Mouse (Mus musculus) embryonic stem cell, embryonic (primary cell): ENCODE data around the gene Tmigd3.

Source experiments
- CTCF ChIA-PET, 4 experiments: fragments of 300-600 bp in 2 of 4; fragments of 350-600 bp in 2 of 4; sonication (Branson Sonifier 250); formaldehyde crosslinking; loops; one replicate each; lab custom pipeline; 2022; ENCODE audit warnings: inconsistent platforms in 2 of 4; lab: Charles Lee
- POLR2A ChIA-PET, 4 experiments: fragments of 300-600 bp in 2 of 4; fragments of 350-600 bp in 2 of 4; sonication (Branson Sonifier 250); formaldehyde crosslinking; loops; one replicate each; lab custom pipeline; 2022; ENCODE audit warnings: antibody characterized with exemption in 4 of 4, inconsistent platforms in 1 of 4; lab: Charles Lee

Gene Tmigd3

DNA sequence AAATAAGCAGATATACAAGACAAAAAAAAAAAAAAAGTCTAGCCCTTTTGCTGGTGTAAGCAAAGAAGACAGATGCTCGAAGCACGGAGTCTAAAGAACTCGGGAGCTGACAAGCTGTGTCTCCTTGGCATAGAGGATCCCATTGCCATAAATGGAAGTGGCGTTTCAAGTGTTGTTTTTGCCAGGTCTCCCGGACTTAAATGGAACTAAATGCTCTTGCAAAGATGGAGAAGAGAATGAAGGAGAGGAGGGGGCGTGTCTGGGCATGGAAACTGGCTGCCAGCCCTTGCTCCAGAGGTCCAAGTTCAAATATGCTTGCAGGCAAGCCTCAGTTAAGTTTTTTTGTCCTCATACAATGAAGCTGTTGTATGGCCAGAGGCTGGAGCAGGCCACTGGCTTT is 1.3 kb downstream of the Tmigd3 start:
- CTCF ChIA-PET, result interaction anchor here in 2 of 4 experiments (0.7 to 1.1 kb wide), 2 partner anchors 104 to 146 kb away, joined by 3 to 4 read pairs; no protein-coding TSS in a partner anchor

DNA sequence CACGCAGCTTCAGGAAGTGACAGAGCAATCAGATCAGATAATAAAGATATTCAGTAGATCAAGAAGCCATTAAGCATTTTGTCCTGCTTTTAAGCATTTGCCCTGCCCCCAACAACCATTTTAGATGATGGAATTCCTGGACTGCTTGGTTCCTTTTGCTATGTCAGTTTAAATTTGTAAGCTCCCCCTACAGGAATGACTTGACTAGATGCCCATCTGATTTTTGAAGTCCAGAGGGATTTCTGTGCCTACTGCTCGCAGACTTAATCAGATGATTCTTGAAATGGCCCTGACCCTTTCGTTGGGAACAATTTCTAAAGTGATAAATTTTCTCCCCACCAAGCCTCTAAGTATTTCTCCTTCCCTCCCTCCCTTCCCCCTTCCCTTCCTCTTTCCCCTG is 1.9 kb downstream of the Tmigd3 start:
- POLR2A ChIA-PET, result interaction anchor here in 1 of 4 experiments (0.6 to 1.0 kb wide), 2 partner anchors 9 to 345 kb away, joined by 3 read pairs; no protein-coding TSS in a partner anchor
- CTCF ChIA-PET, result interaction anchor here in 2 of 4 experiments (0.7 to 1.1 kb wide), 2 partner anchors 104 to 147 kb away, joined by 3 to 4 read pairs; no protein-coding TSS in a partner anchor

More for the DNA sequence above, 1.3 kb downstream of the Tmigd3 start:
- POLR2A ChIA-PET, result interaction anchor here in 1 of 4 experiments (0.6 to 1.0 kb wide), 2 partner anchors 9 to 344 kb away, joined by 3 read pairs; no protein-coding TSS in a partner anchor

DNA sequence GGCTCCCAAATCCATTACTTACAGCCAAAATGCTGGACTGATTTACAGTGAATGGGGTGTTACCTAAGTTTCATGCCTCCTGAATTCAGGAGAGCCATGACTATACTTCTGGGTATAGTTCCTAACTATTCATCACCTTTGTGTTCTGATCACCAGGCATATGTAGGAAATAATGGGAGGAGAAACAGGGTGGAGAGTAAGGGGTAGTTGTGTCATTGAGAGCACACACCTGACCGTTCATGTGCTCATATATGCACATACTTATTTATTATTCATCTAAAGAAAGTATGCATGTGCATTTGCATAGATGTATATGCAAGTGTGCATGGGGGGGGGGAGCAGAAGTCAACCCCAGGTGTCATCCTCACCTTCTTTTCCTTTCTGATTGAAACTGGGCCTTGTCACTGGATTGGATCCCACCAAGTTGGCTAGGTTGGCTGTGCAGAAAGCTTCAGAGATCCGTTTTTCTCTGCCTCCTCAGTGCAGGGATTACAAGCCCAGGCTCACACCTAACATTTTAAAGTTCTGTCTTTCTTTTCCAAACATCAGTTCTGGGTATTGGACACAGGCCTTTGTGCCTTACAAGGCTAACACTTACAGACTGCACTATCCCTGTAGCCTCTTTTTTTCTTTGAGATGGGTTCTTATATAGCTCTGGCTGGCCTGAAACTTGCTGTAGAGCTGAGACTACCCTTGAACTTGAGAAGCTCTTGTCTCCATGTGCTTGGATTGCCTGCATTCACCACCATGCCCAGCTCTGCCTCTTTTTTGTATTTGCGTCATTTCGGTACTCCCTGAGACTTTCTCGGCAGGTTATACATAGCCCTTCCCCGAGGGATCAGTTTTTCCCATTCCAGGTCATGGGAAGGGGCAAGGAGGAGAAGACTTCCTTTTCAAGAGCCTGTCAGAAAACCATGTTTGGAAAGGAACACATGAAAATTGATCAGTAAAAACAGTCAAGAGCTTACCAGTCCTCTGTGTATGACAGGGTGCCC is 3.0 kb downstream of the Tmigd3 start:
- CTCF ChIA-PET, result no interaction called here
- POLR2A ChIA-PET, result no interaction called here

DNA sequence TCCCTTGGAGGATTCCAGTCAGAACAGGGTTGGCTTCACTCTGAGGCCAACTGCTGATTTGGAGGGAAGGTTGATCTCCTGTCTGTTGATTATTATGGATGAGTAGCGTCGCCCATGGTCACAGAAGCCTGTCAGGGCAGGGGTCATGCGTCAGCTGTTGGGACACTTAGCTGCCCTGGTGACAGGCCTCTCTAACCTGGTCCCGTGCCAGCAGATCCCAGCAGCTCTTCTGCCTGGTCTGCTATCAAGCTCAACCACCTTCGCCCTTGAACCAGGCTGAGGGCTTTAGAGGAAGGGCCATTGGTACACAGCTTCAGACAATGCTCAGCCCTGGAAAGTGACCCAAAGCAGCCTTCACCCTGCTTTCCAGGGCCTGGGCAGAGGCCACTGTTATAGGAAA is 5.3 kb downstream of the Tmigd3 start:
- POLR2A ChIA-PET, result no interaction called here
- CTCF ChIA-PET, result no interaction called here

DNA sequence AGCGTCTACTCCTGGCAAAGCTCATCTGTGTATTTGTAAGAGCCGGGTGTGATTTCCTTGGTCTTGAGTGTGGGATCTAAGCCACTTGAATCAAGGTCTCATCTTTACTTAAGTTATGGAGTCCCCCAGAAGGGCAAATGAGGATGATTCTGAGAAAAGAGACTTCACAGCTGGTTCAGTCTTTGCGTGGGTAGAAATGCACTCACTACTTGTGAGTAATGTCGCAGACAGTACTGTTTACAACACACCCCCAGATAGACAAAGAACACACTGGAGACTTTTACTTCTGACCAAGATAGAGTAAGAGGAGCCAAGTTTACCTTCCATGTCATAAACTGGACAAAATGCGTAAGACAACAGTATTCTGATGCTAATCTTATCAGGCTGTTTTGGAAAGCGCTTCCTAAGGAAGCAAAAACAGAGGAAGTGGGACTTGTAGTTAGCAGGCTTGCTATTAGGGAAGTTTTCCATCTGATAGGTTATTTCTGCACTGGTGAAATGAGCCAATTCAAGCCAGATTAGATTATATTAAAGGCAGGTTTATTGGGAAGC is 6.6 kb downstream of the Tmigd3 start:
- CTCF ChIA-PET, result no interaction called here
- POLR2A ChIA-PET, result interaction anchor here in 1 of 4 experiments (0.6 kb wide), 1 partner anchor 421 kb away, joined by 3 read pairs; no protein-coding TSS in a partner anchor

DNA sequence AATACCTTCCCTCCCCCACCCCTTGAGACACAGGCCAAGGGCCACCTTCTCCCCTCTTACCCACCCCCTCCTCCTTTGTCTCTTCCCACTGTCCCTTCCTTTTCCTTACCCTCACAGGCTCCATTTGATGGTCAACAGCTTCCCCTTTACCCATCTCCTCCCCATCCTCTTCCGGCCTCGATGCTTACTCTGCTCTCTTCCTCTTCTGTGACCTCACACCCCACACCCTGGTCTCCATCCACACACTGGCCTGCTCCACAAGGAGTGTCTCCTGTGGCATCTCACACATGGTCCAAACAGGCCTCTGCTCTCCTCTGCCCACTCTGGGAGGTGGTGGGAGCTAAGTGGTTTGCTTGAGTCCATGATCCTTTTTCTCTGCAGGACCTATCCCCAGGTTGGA is 7.2 kb downstream of the Tmigd3 start:
- ChIA-PET CTCF (no interaction called here), POLR2A (interaction anchor here in 1 of 4 experiments (0.6 kb wide), 1 partner anchor 422 kb away, joined by 3 read pairs; no protein-coding TSS in a partner anchor)

DNA sequence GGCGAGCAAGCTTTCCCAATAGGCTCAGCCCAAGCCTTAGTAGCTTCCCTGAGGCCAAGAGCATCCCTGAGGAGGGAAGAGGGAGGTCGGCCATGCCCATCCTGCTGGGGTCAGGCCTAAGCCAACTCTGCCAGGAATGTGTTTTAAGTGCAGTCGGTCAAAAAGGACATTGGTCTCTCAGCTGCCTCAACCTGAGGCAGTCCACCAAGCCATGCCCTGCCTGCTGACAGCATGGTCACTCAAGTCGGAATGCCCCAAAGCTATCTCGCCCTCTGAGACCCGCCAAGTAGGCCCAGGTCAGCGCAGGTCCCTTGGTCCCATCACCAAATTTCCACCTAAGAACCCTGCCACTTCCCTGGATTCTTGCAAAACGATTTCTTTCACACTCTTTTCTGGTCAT is 8.0 kb downstream of the Tmigd3 start:
- ChIA-PET POLR2A (no interaction called here), CTCF (no interaction called here)

DNA sequence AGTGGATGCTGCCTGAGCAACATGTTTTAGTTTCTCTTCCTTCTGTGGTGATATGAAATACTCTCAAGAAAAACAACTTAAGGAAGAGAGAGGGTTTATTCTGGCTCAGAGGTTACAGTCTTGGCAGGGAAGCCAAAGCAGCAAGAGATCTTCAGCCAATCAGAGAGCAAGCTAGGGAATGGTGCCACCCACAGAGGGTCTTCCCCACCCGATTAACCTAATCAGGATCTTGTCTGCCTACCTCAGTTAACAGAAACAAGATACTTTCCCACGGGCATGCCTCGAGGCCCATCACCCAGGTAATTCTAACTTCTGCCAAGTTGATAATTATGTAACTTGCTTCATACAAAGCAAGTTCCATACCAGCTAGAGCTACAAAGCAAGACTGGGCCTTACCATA is 9.7 kb downstream of the Tmigd3 start:
- ChIA-PET CTCF (no interaction called here), POLR2A (no interaction called here)

DNA sequence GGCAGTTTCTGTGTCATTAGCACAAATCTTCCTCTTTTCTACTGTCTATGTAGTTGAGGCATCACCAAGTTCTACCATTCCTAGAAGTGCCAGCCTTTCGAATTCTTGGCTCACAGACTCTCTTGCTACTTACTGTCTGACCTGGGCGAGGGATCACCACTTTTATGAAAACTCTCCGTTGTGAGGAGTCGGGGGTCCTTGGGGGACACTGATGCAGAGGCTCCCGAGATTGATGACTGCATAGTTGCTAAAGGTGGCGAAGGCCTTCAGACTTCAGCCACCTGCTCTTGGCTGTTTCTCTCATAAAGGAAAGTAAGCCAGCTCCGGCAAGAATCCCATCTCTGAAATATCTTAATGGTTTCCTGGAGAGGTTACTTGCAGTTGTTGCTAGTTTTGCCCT is 11.4 kb downstream of the Tmigd3 start:
- CTCF ChIA-PET, result no interaction called here
- POLR2A ChIA-PET, result interaction anchor here in 1 of 4 experiments (1.3 kb wide), 1 partner anchor 195 kb away, joined by 3 read pairs; no protein-coding TSS in a partner anchor

DNA sequence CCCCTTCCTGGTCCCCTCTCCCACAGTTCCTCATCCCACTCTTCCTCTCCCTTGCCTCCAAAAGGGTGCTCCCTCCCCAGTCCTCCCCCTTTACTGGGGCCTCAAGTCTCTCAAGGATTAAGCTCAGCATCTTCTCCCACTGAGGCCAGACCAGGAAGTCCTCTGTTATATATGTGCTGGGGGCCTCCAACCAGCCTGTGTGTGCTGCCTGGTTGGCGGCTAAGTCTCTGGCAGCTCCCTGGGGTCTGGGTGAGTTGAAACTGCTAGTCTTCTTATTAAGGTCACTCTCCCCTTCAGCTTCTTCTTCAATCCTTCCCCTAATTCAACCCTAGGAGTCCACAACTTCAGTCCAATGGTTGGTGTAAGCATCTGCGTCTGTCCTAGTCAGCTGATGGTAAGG is 12.4 kb downstream of the Tmigd3 start:
- ChIA-PET POLR2A (interaction anchor here in 2 of 4 experiments (0.6 to 1.3 kb wide), 3 partner anchors 17 to 483 kb away, joined by 3 to 6 read pairs (median 3); no protein-coding TSS in a partner anchor), CTCF (interaction anchor here in 1 of 4 experiments (0.6 to 0.9 kb wide), 2 partner anchors 17 to 75 kb away, joined by 3 to 5 read pairs; no protein-coding TSS in a partner anchor)

DNA sequence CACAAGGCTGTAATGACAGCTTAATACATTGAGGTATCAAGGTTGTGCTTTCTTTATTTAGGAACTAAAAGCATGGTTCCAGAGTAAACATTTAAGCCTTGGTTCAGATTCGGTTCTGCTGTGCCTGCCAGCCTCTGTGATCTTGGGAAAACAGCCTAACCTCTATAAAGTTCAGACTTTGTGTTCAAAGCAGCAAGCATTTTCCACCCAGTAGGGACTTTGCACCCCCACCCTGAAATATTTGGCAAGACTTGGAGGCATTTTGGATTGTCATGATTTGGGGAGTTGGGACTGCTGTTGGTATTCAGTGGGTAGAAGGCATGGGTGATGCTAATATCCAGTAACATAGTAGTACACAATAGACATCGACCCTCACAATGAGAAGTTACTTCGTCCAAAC is 18.3 kb downstream of the Tmigd3 start:
- POLR2A ChIA-PET, result no interaction called here
- CTCF ChIA-PET, result no interaction called here

DNA sequence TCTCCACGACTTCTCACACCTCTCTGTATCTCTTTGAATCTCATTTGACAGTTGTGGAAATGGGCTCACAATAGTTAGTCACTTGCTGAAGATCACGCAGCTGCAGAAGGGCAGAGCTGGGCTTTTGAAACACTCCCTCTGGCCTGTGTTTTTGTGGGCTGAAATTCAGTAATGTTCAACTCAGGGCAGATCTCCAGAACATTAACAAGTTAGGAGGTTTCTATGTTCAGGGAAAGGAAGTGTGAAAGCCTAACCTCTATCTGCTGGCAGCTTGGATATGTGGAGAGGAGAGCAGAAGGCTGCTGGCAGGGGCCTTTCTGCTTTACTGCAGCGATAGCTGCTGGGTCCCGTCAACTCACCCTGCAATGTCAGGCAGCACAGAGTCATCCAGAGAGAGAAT is 19.5 kb downstream of the Tmigd3 start:
- CTCF ChIA-PET, result no interaction called here
- POLR2A ChIA-PET, result no interaction called here

DNA sequence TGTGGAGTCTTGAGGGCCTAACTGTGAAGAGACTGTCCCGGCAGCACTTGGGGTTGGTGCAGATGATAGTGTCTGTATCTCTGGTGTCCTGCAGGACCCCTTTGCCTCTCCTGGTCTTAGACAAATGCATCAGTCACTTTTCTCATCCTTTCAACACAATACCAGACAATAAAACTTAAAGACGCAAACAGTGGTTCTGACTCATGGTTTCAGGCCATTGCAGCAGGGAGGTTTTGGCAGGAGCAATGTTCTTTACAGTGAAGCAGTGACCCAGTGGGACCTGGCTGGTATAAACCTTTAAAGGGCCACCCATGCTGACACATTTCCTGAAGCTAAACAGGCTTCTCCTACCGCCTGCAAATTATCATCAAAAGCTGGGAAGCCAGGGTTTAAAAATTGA is 20.4 kb downstream of the Tmigd3 start:
- CTCF ChIA-PET, result no interaction called here
- POLR2A ChIA-PET, result interaction anchor here in 1 of 4 experiments (1.1 kb wide), 1 partner anchor 204 kb away, joined by 4 read pairs; the partner anchor contains the start of gene Ddx20

DNA sequence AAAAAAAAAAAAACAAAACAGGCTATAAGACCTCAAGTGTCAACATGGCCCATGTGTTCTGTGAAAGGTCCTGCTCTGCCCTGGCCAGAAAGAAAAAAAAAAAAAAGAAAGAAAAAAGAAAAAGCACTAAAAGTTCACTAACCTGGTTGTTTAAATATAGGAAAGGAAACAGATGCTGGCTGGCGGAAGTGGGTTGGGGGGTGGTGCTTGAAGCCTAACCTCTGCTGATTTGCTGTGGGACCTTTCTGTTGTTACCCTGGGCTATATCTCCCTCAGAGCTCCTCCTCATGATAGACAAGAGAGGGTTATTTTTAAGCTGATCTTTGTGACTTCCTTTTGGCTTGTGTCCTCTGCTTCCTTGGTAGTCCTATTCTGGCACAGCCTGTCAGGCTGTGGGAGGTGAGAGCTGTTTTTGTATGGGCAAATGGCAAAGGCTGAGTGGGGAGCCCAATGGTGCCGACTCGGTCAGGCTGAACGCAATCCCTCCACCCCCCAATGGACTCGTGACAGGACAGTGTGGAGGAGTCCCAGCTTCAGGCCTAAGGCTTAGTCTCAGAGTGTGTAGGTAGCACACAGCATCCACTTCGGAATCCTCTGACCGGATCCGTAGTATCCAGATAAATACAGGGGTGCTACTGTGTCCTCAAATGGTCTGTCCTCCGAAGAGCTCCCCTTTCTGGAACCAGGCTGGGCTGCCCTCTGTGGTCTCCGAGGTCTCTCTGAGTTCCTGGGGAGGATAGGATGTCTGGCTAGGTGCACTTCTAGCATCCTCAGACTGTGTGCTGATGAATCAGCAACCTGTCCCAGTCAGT is 21.3 kb downstream of the Tmigd3 start:
- ChIA-PET CTCF (interaction anchor here in 2 of 4 experiments (0.6 to 1.3 kb wide), 4 partner anchors 8 to 218 kb away, joined by 3 to 4 read pairs (median 4); no protein-coding TSS in a partner anchor), POLR2A (interaction anchor here in 2 of 4 experiments (0.6 to 1.8 kb wide), 8 partner anchors 54 to 1441 kb away, joined by 3 to 12 read pairs (median 3); partner anchors contain the start of genes Atp5f1 (in 1 of the 2), Ddx20 (in 1 of the 2), Rbm15 (in 1 of the 2) and Wdr77 (in 1 of the 2))

DNA sequence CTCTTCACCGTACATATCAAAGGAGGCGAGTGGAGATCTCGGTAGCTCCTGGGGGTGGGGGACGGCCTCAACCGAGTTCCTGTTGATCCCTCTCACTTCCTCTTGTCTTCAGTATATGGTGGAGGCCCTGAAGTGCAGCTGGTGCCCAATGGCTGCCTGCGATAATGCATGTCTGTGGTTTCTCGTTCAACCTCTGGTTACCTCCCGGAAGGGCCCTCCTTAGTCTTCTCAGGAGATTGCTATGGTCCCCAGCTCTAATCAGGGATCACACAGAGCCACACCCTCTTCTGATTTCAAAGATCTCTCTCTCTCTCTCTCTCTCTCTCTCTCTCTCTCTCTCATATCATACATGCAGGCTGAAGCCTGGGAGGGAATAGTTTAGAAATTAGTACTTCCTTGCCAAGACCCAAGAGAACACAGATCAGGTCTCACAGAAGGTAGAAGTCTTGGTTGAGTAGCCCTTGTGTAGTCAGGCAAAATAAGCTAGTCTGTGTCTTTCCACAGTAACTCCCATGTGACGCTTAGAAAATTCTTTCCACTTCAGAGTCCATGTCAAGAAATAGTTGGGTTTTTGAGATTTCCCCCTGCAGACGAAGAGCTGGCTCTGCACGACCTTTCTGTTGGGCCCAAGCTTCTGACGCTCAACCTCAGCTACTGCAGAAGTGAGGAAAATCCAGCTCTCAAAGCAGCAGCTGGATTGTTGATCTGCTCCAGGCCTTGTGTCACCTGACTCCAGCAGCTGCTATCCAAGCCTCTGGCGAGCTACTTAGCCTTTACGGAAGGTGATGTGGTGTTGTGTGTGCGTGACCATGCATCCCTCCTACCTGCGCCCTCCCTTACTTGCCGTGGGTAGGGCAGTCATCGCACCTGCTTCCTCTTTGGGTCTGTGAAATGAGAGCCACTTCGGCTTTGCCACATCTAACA is 22.1 kb downstream of the Tmigd3 start:
- ChIA-PET CTCF (interaction anchor here in 2 of 4 experiments (0.7 to 1.3 kb wide), 4 partner anchors 24 to 218 kb away, joined by 3 to 6 read pairs (median 4); no protein-coding TSS in a partner anchor), POLR2A (interaction anchor here in 3 of 4 experiments (0.6 to 1.8 kb wide), 13 partner anchors 28 to 1440 kb away, joined by 3 to 12 read pairs (median 3); partner anchors contain the start of genes Wdr77 (in 3 of the 3), Atp5f1 (in 1 of the 3) and Rbm15 (in 1 of the 3))

DNA sequence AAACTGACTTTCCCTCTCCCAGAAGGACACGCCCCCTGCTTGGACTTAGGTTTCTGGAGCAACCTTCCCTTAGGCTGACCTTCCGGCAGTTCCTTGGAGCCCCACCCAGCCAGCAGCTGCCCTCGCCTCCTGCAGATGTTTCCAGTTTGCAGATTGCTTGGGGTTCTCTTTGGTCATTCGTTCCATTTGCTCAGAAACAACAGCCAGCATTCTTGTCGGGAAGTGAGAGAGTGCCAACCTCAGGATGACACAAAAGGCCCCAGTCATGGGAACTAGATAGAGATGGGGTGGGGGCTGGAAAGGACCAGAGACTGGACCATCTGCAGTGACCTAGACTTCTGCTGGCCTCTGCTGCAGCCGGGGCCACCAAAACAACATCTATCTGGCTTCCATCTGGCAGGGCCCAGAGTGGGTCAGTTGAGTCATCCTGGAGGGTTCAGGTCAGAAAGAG is 23.3 kb downstream of the Tmigd3 start:
- ChIA-PET CTCF (interaction anchor here in 1 of 4 experiments (0.8 to 1.3 kb wide), 2 partner anchors 122 kb away, joined by 3 to 4 read pairs; no protein-coding TSS in a partner anchor), POLR2A (interaction anchor here in 3 of 4 experiments (0.7 to 1.8 kb wide), 6 partner anchors 29 to 797 kb away, joined by 3 to 5 read pairs (median 4); no protein-coding TSS in a partner anchor)
